Mouse (Mus musculus) erythroblast, adult 5-6 weeks (primary cell): Measurements from ENCODE around the gene Pde6g. TPM values are rescaled to one million over a fixed set of nuclear protein-coding genes. Genes with fewer than 3 reads are reported as not detected.
"Not testable (repeated sequence)": the region's sequence is repeated elsewhere in the genome, so short reads cannot be mapped to it uniquely, and the experiment has no call there.

Source experiments
- ATAC-seq: replicated peaks from 2 replicates; pipeline ENCODE4 v1.8.0; 2016; ENCODE audit warnings: moderate number of reproducible peaks, mild to moderate bottlenecking, moderate TSS enrichment, inconsistent platforms; ENCODE audit not compliant: poor library complexity, low FRiP score, severe bottlenecking
- total RNA-seq, 2 experiments: library from RNA; stranded (forward) in 1 of 2; stranded (reverse) in 1 of 2; fragments of 150-400 nt in 1 of 2; fragments of 200-764, 138-1000 nt in 1 of 2; gene quantifications; 2 replicates each; pipeline versions ENCODE4 v1.2.3 to v1.2.4; 2015 to 2017; ENCODE audit warnings: low replicate concordance in 2 of 2

Gene Pde6g
- total RNA-seq, 2 experiments from 2014 or later = not detected

GRCm38 (mm10) chr11:120426727-120427126, 26.6 kb downstream of the Pde6g start:
- ATAC-seq = no peak

GRCm38 (mm10) chr11:120423569-120424295, 29.6 kb downstream of the Pde6g start:
- ATAC-seq = peak; percentile 82

- peak; percentile 15; the same call in 1 of the 2 replicates for ATAC-seq
Observed at GRCm38 (mm10) chr11:120422651-120423568, 30.4 kb downstream of the Pde6g start.

- no peak for ATAC-seq
Observed at GRCm38 (mm10) chr11:120418592-120418991, 34.7 kb downstream of the Pde6g start.

GRCm38 (mm10) chr11:120417852-120418251, 35.4 kb downstream of the Pde6g start:
- ATAC-seq = no peak

- ATAC-seq = not testable (repeated sequence)
Observed at GRCm38 (mm10) chr11:120413621-120414020, 39.7 kb downstream of the Pde6g start.

GRCm38 (mm10) chr11:120406445-120406844, 46.9 kb downstream of the Pde6g start:
- no peak for ATAC-seq

GRCm38 (mm10) chr11:120405867-120406266, 47.4 kb downstream of the Pde6g start:
- ATAC-seq = peak; percentile 81

- no peak for ATAC-seq
Observed at GRCm38 (mm10) chr11:120404814-120405213, 48.5 kb downstream of the Pde6g start.

GRCm38 (mm10) chr11:120399319-120399718, 54.0 kb downstream of the Pde6g start:
- no peak for ATAC-seq

Other genes with a start within 250 kb of the Pde6g start
- 2.1 and 3.3 TPM in 2 replicates for gene Bahcc1, start 220.6 kb downstream of the Pde6g start, total RNA-seq (2015; ENCODE audit: low replicate concordance)
- 0.84 and 2.0 TPM in 2 replicates for gene Bahcc1, start 220.6 kb downstream of the Pde6g start, total RNA-seq (2017; ENCODE audit: low replicate concordance)
- gene Actg1, start 105.0 kb downstream of the Pde6g start, total RNA-seq (2015; ENCODE audit: low replicate concordance) = 637 and 655 TPM in 2 replicates
- 301 and 341 TPM in 2 replicates for gene Actg1, start 105.0 kb downstream of the Pde6g start, total RNA-seq (2017; ENCODE audit: low replicate concordance)
- gene Fscn2, start 92.0 kb downstream of the Pde6g start, total RNA-seq (2015; ENCODE audit: low replicate concordance) = not detected in 2 replicates
- gene Fscn2, start 92.0 kb downstream of the Pde6g start, total RNA-seq (2017; ENCODE audit: low replicate concordance) = not detected in 2 replicates
- gene Faap100, start 74.7 kb downstream of the Pde6g start, total RNA-seq (2015; ENCODE audit: low replicate concordance) = 0.96 and 3.6 TPM in 2 replicates
- gene Faap100, start 74.7 kb downstream of the Pde6g start, total RNA-seq (2017; ENCODE audit: low replicate concordance) = 1.4 and 2.9 TPM in 2 replicates
- gene Nploc4, start 15.8 kb downstream of the Pde6g start, total RNA-seq (2015; ENCODE audit: low replicate concordance) = 16.1 and 17.6 TPM in 2 replicates
- gene Nploc4, start 15.8 kb downstream of the Pde6g start, total RNA-seq (2017; ENCODE audit: low replicate concordance) = 24.6 and 31.8 TPM in 2 replicates
- gene Tspan10, start 10.9 kb downstream of the Pde6g start, total RNA-seq (2015; ENCODE audit: low replicate concordance) = 1.3 TPM in 1 of 2 replicates, not detected in the other
- gene Tspan10, start 10.9 kb downstream of the Pde6g start, total RNA-seq (2017; ENCODE audit: low replicate concordance) = not detected in 2 replicates
- gene Oxld1, start 4.6 kb upstream of the Pde6g start, total RNA-seq (2015; ENCODE audit: low replicate concordance) = 7.3 TPM in 1 of 2 replicates, not detected in the other
- gene Oxld1, start 4.6 kb upstream of the Pde6g start, total RNA-seq (2017; ENCODE audit: low replicate concordance) = 6.1 and 6.9 TPM in 2 replicates
- gene Ccdc137, start 4.6 kb upstream of the Pde6g start, total RNA-seq (2015; ENCODE audit: low replicate concordance) = 1.5 and 2.1 TPM in 2 replicates
- gene Ccdc137, start 4.6 kb upstream of the Pde6g start, total RNA-seq (2017; ENCODE audit: low replicate concordance) = 1.5 and 16.8 TPM in 2 replicates
- gene Arl16, start 14.1 kb upstream of the Pde6g start, total RNA-seq (2015; ENCODE audit: low replicate concordance) = 4.2 and 5.9 TPM in 2 replicates
- gene Arl16, start 14.1 kb upstream of the Pde6g start, total RNA-seq (2017; ENCODE audit: low replicate concordance) = 3.3 TPM in 1 of 2 replicates, not detected in the other
- 12.1 and 16.1 TPM in 2 replicates for gene Mrpl12, start 31.1 kb upstream of the Pde6g start, total RNA-seq (2015; ENCODE audit: low replicate concordance)
- 12.1 and 15.6 TPM in 2 replicates for gene Mrpl12, start 31.1 kb upstream of the Pde6g start, total RNA-seq (2017; ENCODE audit: low replicate concordance)
- gene Slc25a10, start 38.3 kb upstream of the Pde6g start, total RNA-seq (2015; ENCODE audit: low replicate concordance) = 6.9 and 11.1 TPM in 2 replicates
- gene Slc25a10, start 38.3 kb upstream of the Pde6g start, total RNA-seq (2017; ENCODE audit: low replicate concordance) = 4.7 and 6.0 TPM in 2 replicates
- not detected in 2 replicates for gene Gcgr, start 77.2 kb upstream of the Pde6g start, total RNA-seq (2015; ENCODE audit: low replicate concordance)
- gene Gcgr, start 77.2 kb upstream of the Pde6g start, total RNA-seq (2017; ENCODE audit: low replicate concordance) = not detected in 2 replicates
- gene Mcrip1, start 96.2 kb upstream of the Pde6g start, total RNA-seq (2015; ENCODE audit: low replicate concordance) = 8.1 and 17.6 TPM in 2 replicates
- gene Mcrip1, start 96.2 kb upstream of the Pde6g start, total RNA-seq (2017; ENCODE audit: low replicate concordance) = 3.2 and 9.6 TPM in 2 replicates
- gene Ppp1r27, start 97.6 kb upstream of the Pde6g start, total RNA-seq (2015; ENCODE audit: low replicate concordance) = not detected in 2 replicates
- not detected in 2 replicates for gene Ppp1r27, start 97.6 kb upstream of the Pde6g start, total RNA-seq (2017; ENCODE audit: low replicate concordance)
- gene P4hb, start 119.8 kb upstream of the Pde6g start, total RNA-seq (2015; ENCODE audit: low replicate concordance) = 108 and 148 TPM in 2 replicates
- gene P4hb, start 119.8 kb upstream of the Pde6g start, total RNA-seq (2017; ENCODE audit: low replicate concordance) = 136 and 145 TPM in 2 replicates
- gene Arhgdia, start 128.1 kb upstream of the Pde6g start, total RNA-seq (2015; ENCODE audit: low replicate concordance) = 101 and 127 TPM in 2 replicates
- 35.7 and 38.1 TPM in 2 replicates for gene Arhgdia, start 128.1 kb upstream of the Pde6g start, total RNA-seq (2017; ENCODE audit: low replicate concordance)
- gene Alyref, start 144.9 kb upstream of the Pde6g start, total RNA-seq (2015; ENCODE audit: low replicate concordance) = 60.6 and 67.8 TPM in 2 replicates
- 86.1 and 86.4 TPM in 2 replicates for gene Alyref, start 144.9 kb upstream of the Pde6g start, total RNA-seq (2017; ENCODE audit: low replicate concordance)
- gene Anapc11, start 144.9 kb upstream of the Pde6g start, total RNA-seq (2015; ENCODE audit: low replicate concordance) = 15.0 and 16.9 TPM in 2 replicates
- 0.56 and 6.5 TPM in 2 replicates for gene Anapc11, start 144.9 kb upstream of the Pde6g start, total RNA-seq (2017; ENCODE audit: low replicate concordance)
- not detected in 2 replicates for gene Npb, start 155.0 kb upstream of the Pde6g start, total RNA-seq (2015; ENCODE audit: low replicate concordance)
- gene Npb, start 155.0 kb upstream of the Pde6g start, total RNA-seq (2017; ENCODE audit: low replicate concordance) = not detected in 2 replicates
- gene Pcyt2, start 164.4 kb upstream of the Pde6g start, total RNA-seq (2015; ENCODE audit: low replicate concordance) = 7.7 and 20.7 TPM in 2 replicates
- 19.8 and 39.8 TPM in 2 replicates for gene Pcyt2, start 164.4 kb upstream of the Pde6g start, total RNA-seq (2017; ENCODE audit: low replicate concordance)
- gene Sirt7, start 171.7 kb upstream of the Pde6g start, total RNA-seq (2015; ENCODE audit: low replicate concordance) = 21.9 and 26.1 TPM in 2 replicates
- gene Sirt7, start 171.7 kb upstream of the Pde6g start, total RNA-seq (2017; ENCODE audit: low replicate concordance) = 48.8 and 52.1 TPM in 2 replicates
- gene Mafg, start 180.1 kb upstream of the Pde6g start, total RNA-seq (2015; ENCODE audit: low replicate concordance) = 65.3 and 78.0 TPM in 2 replicates
- gene Mafg, start 180.1 kb upstream of the Pde6g start, total RNA-seq (2017; ENCODE audit: low replicate concordance) = 137 and 154 TPM in 2 replicates
- gene Pycr1, start 190.3 kb upstream of the Pde6g start, total RNA-seq (2015; ENCODE audit: low replicate concordance) = 2.3 TPM in 1 of 2 replicates, not detected in the other
- not detected in 2 replicates for gene Pycr1, start 190.3 kb upstream of the Pde6g start, total RNA-seq (2017; ENCODE audit: low replicate concordance)
- gene Myadml2, start 194.7 kb upstream of the Pde6g start, total RNA-seq (2015; ENCODE audit: low replicate concordance) = not detected in 2 replicates
- gene Myadml2, start 194.7 kb upstream of the Pde6g start, total RNA-seq (2017; ENCODE audit: low replicate concordance) = not detected in 2 replicates
- not detected in 2 replicates for gene Notum, start 207.7 kb upstream of the Pde6g start, total RNA-seq (2015; ENCODE audit: low replicate concordance)
- not detected in 2 replicates for gene Notum, start 207.7 kb upstream of the Pde6g start, total RNA-seq (2017; ENCODE audit: low replicate concordance)
- gene Aspscr1, start 219.5 kb upstream of the Pde6g start, total RNA-seq (2015; ENCODE audit: low replicate concordance) = 16.7 and 17.6 TPM in 2 replicates
- gene Aspscr1, start 219.5 kb upstream of the Pde6g start, total RNA-seq (2017; ENCODE audit: low replicate concordance) = 10.7 and 15.9 TPM in 2 replicates